Mouse (Mus musculus) kidney, embryonic 15.5 days (tissue): ENCODE measurements around the gene Mlec. TPM values are rescaled to one million over a fixed set of nuclear protein-coding genes. Genes with fewer than 3 reads are reported as not detected.
A peak's percentile ranks its signal among the peaks of the same experiment; 100 is the strongest.

Experiments used
- ATAC-seq: fragments of 200-750 bp; cut with Nextera tagmentation; replicated peaks from 2 replicates; pipeline ENCODE4 v1.8.0; 2017; ENCODE audit warnings: moderate TSS enrichment; ENCODE audit not compliant: low FRiP score
- H3K27ac ChIP-seq: fragments of 300-500 bp; sonication (generic); 2 replicates; pipeline ENCODE4 v1.5.1; 2015; ENCODE audit warnings: mild to moderate bottlenecking, inconsistent platforms
- H3K27me3 ChIP-seq: fragments of 300-500 bp; sonication (generic); 2 replicates; pipeline ENCODE4 v1.6.1; 2015; ENCODE audit warnings: inconsistent platforms
- H3K36me3 ChIP-seq: fragments of 300-500 bp; sonication (generic); 2 replicates; pipeline ENCODE4 v1.6.1; 2015; ENCODE audit warnings: inconsistent platforms
- H3K4me1 ChIP-seq: fragments of 300-500 bp; sonication (generic); 2 replicates; pipeline ENCODE4 v1.6.1; 2015; ENCODE audit warnings: inconsistent platforms
- H3K4me2 ChIP-seq: fragments of 300-500 bp; sonication (generic); 2 replicates; pipeline ENCODE4 v1.6.1; 2015; ENCODE audit warnings: moderate library complexity, mild to moderate bottlenecking, inconsistent platforms
- H3K4me3 ChIP-seq: fragments of 300-500 bp; sonication (generic); replicated peaks from 2 replicates; pipeline ENCODE4 v1.5.1; 2015; ENCODE audit warnings: mild to moderate bottlenecking, inconsistent platforms
- H3K9ac ChIP-seq: fragments of 300-500 bp; sonication (generic); 2 replicates; pipeline ENCODE4 v1.6.1; 2015; ENCODE audit warnings: mild to moderate bottlenecking, inconsistent platforms
- H3K9me3 ChIP-seq: fragments of 300-500 bp; sonication (generic); replicated peaks from 2 replicates; pipeline ENCODE4 v1.6.1; 2016; ENCODE audit warnings: inconsistent platforms
- WGBS: fragments of 180-500 bp; shearing (Covaris S2); methylation state at CpG from one replicate; pipeline ENCODE4 v1.1.7; 2015; ENCODE audit warnings: mixed read lengths; 5-methylcytosine and 5-hydroxymethylcytosine counted together
- polyA plus RNA-seq: library from polyadenylated mRNA; unstranded; fragments of >200 nt; fragmentation: Nextera tagmentation; extraction: Ambion mirVana; gene quantifications from 2 replicates; pipeline ENCODE4 v1.2.1, GENCODE M21; 2015

Gene Mlec
- polyA plus RNA-seq, 1 experiment from 2014 or later, result 84.7 TPM

- Histone ChIP-seq H3K9me3 (no peaks in the 10 kb centered on the region), H3K4me3 (no peak overlapping the region), H3K27me3 (peaks cover 67% of the 10 kb centered on the region), H3K4me1 (peaks cover 55% of the 10 kb centered on the region), H3K27ac (no peak overlapping the region), H3K4me2 (no peak overlapping the region), H3K9ac (no peak overlapping the region), H3K36me3 (no peaks in the 10 kb centered on the region)
- no peak for ATAC-seq
- WGBS, result 66% methylated on average over 12 of the region's 12 CpGs
These were observed 32.1 kb upstream of the Mlec start for GRCm38 (mm10) chr5:115190081-115190480.

- H3K4me1 ChIP-seq, result peaks cover 55% of the 10 kb centered on the region
- peaks cover 54% of the 10 kb centered on the region for H3K27me3 ChIP-seq
- no peak overlapping the region for H3K4me3 ChIP-seq
- H3K9me3 ChIP-seq, result no peaks in the 10 kb centered on the region
- no peak for ATAC-seq
- no peak overlapping the region for H3K27ac ChIP-seq
- no peak overlapping the region for H3K4me2 ChIP-seq
- H3K36me3 ChIP-seq, result no peaks in the 10 kb centered on the region
- no peak overlapping the region for H3K9ac ChIP-seq
- whole genome bisulfite sequencing, result 56% methylated on average over 5 of the region's 5 CpGs
These were observed 30.8 kb upstream of the Mlec start for GRCm38 (mm10) chr5:115188824-115189223.

- WGBS, result 13% methylated on average over 26 of the region's 26 CpGs
- H3K9ac ChIP-seq, result no peak overlapping the region
- H3K27ac ChIP-seq, result peak overlapping the region; percentile 76
- ATAC-seq, result peak; percentile 72
- H3K4me3 ChIP-seq, result peak overlapping the region; percentile 21
- H3K9me3 ChIP-seq, result no peaks in the 10 kb centered on the region
- peak overlapping the region; percentile 47 for H3K4me2 ChIP-seq
- peaks cover 43% of the 10 kb centered on the region for H3K27me3 ChIP-seq
- no peaks in the 10 kb centered on the region for H3K36me3 ChIP-seq
- H3K4me1 ChIP-seq, result peaks cover 51% of the 10 kb centered on the region
These were observed 29.5 kb upstream of the Mlec start for GRCm38 (mm10) chr5:115187188-115188131.

- no peak for ATAC-seq
- H3K9me3 ChIP-seq, result no peaks in the 10 kb centered on the region
- H3K9ac ChIP-seq, result no peak overlapping the region
- 0 out of 2 replicates have a peak overlapping the region, but pooled peaks have one; percentile 45 for H3K27ac ChIP-seq
- H3K4me1 ChIP-seq, result peaks cover 50% of the 10 kb centered on the region
- H3K36me3 ChIP-seq, result no peaks in the 10 kb centered on the region
- WGBS, result 30% methylated on average over 17 of the region's 17 CpGs
- peak overlapping the region; percentile 21 for H3K4me3 ChIP-seq
- peaks cover 34% of the 10 kb centered on the region for H3K27me3 ChIP-seq
- H3K4me2 ChIP-seq, result peak overlapping the region; percentile 47
These were observed 28.5 kb upstream of the Mlec start for GRCm38 (mm10) chr5:115186371-115187073.

GRCm38 (mm10) chr5:115184726-115185125 lies 26.7 kb upstream of the Mlec start:
- peaks cover 16% of the 10 kb centered on the region for H3K27me3 ChIP-seq
- ATAC-seq, result no peak
- H3K4me3 ChIP-seq, result peak overlapping the region; percentile 11; the same call in 1 of the 2 replicates
- peak overlapping the region; percentile 33 for H3K4me2 ChIP-seq
- no peaks in the 10 kb centered on the region for H3K9me3 ChIP-seq
- WGBS, result 28% methylated on average over 15 of the region's 15 CpGs
- no peaks in the 10 kb centered on the region for H3K36me3 ChIP-seq
- H3K27ac ChIP-seq, result no peak overlapping the region
- H3K4me1 ChIP-seq, result peaks cover 62% of the 10 kb centered on the region
- no peak overlapping the region for H3K9ac ChIP-seq

- Histone ChIP-seq H3K36me3 (no peaks in the 10 kb centered on the region), H3K9ac (no peak overlapping the region), H3K4me2 (no peak overlapping the region), H3K4me3 (no peak overlapping the region), H3K27me3 (0 out of 2 replicates have a peak, but pooled peaks cover 12% of the 10 kb centered on the region), H3K9me3 (no peaks in the 10 kb centered on the region), H3K4me1 (peaks cover 62% of the 10 kb centered on the region), H3K27ac (no peak overlapping the region; the same call in 1 of the 2 replicates)
- no peak for ATAC-seq
- WGBS, result 67% methylated on average over 10 of the region's 10 CpGs
These were observed 25.5 kb upstream of the Mlec start for GRCm38 (mm10) chr5:115183482-115183881.

GRCm38 (mm10) chr5:115182925-115183324 lies 24.9 kb upstream of the Mlec start:
- H3K4me1 ChIP-seq, result peaks cover 61% of the 10 kb centered on the region
- H3K9ac ChIP-seq, result no peak overlapping the region
- 0 out of 2 replicates have a peak overlapping the region, but pooled peaks have one; percentile 39 for H3K27ac ChIP-seq
- no peaks in the 10 kb centered on the region for H3K36me3 ChIP-seq
- H3K4me3 ChIP-seq, result no peak overlapping the region
- WGBS, result 83% methylated on average over 8 of the region's 8 CpGs
- H3K9me3 ChIP-seq, result no peaks in the 10 kb centered on the region
- H3K4me2 ChIP-seq, result no peak overlapping the region
- no peak for ATAC-seq
- 0 out of 2 replicates have a peak, but pooled peaks cover 12% of the 10 kb centered on the region for H3K27me3 ChIP-seq

- H3K27me3 ChIP-seq, result 0 out of 2 replicates have a peak, but pooled peaks cover 5% of the 10 kb centered on the region
- H3K4me3 ChIP-seq, result no peak overlapping the region
- ATAC-seq, result peak; percentile 33
- no peaks in the 10 kb centered on the region for H3K9me3 ChIP-seq
- WGBS, result 73% methylated on average over 13 of the region's 13 CpGs
- H3K36me3 ChIP-seq, result no peaks in the 10 kb centered on the region
- no peak overlapping the region for H3K9ac ChIP-seq
- H3K4me1 ChIP-seq, result peaks cover 46% of the 10 kb centered on the region
- H3K4me2 ChIP-seq, result no peak overlapping the region
- H3K27ac ChIP-seq, result 0 out of 2 replicates have a peak overlapping the region, but pooled peaks have one; percentile 39
These were observed 23.4 kb upstream of the Mlec start for GRCm38 (mm10) chr5:115181248-115181940.

- Histone ChIP-seq H3K9ac (no peak overlapping the region), H3K4me1 (peaks cover 33% of the 10 kb centered on the region), H3K4me2 (no peak overlapping the region), H3K4me3 (no peak overlapping the region), H3K9me3 (no peaks in the 10 kb centered on the region), H3K27me3 (0 out of 2 replicates have a peak, but pooled peaks cover 3% of the 10 kb centered on the region), H3K27ac (no peak overlapping the region), H3K36me3 (no peaks in the 10 kb centered on the region)
- WGBS, result 92% methylated on average over 11 of the region's 11 CpGs
- ATAC-seq, result no peak
These were observed 21.6 kb upstream of the Mlec start for GRCm38 (mm10) chr5:115179596-115179995.

- peaks cover 22% of the 10 kb centered on the region; the same call in 1 of the 2 replicates for H3K4me1 ChIP-seq
- no peaks in the 10 kb centered on the region for H3K9me3 ChIP-seq
- no peak overlapping the region for H3K9ac ChIP-seq
- no peak overlapping the region for H3K27ac ChIP-seq
- H3K4me2 ChIP-seq, result no peak overlapping the region
- WGBS, result 78% methylated on average over 6 of the region's 6 CpGs
- no peak for ATAC-seq
- H3K27me3 ChIP-seq, result 0 out of 2 replicates have a peak, but pooled peaks cover 3% of the 10 kb centered on the region
- no peak overlapping the region for H3K4me3 ChIP-seq
- no peaks in the 10 kb centered on the region for H3K36me3 ChIP-seq
These were observed 19.9 kb upstream of the Mlec start for GRCm38 (mm10) chr5:115177866-115178265.

- Histone ChIP-seq H3K4me2 (no peak overlapping the region), H3K9me3 (no peaks in the 10 kb centered on the region), H3K27me3 (no peaks in the 10 kb centered on the region), H3K27ac (no peak overlapping the region), H3K9ac (no peak overlapping the region), H3K4me1 (no peaks in the 10 kb centered on the region), H3K4me3 (no peak overlapping the region), H3K36me3 (no peaks in the 10 kb centered on the region)
- no peak for ATAC-seq
- 84% methylated on average over 1 of the region's 1 CpGs for WGBS
These were observed 16.6 kb upstream of the Mlec start for GRCm38 (mm10) chr5:115174554-115174953.
